Mouse (Mus musculus) lung, adult 2 months (tissue): ENCODE measurements around the gene Asb15.

Source experiments
- CTCF ChIP-seq: fragments of 200-500 bp; IDR thresholded peaks from 2 replicates; pipeline ENCODE4 v1.5.1; 2011; ENCODE audit warnings: mild to moderate bottlenecking, low read length, control low read depth; ENCODE audit not compliant: insufficient read depth
- POLR2A ChIP-seq: fragments of 200-500 bp; IDR thresholded peaks from 2 replicates; pipeline ENCODE4 v1.6.1; 2011; ENCODE audit warnings: low read depth, mild to moderate bottlenecking, control low read depth, low read length, borderline replicate concordance; ENCODE audit errors: extremely low read depth

- no peak for TF ChIP-seq CTCF
- no peak for TF ChIP-seq POLR2A
Measured at GRCm38 (mm10) chr6:24555488-24555887, 27.5 kb downstream of the Asb15 start.
